Mouse (Mus musculus): ENCODE measurements at regions not wholly inside any gene's neighbourhood (a gene's known extent, or its start where the extent isn't known, plus 50 kb on each side); places are given as distances from the start of the nearest gene placed in this dataset.

- H3K27me3 ChIP-seq = no peaks in the 10 kb centered on the region
- no peaks in the 10 kb centered on the region for H3K4me1 ChIP-seq
- whole genome bisulfite sequencing = 86% methylated on average over 14 of the region's 14 CpGs
- no peaks in the 10 kb centered on the region for H3K36me3 ChIP-seq
- ATAC-seq (ENCODE audit: low FRiP score, low read depth) = no peak
- H3K4me3 ChIP-seq = no peak overlapping the region
- no peak overlapping the region for H3K9ac ChIP-seq (replicated peaks)
- no peak overlapping the region for H3K27ac ChIP-seq (replicated peaks)
- H3K9me3 ChIP-seq = no peaks in the 10 kb centered on the region
- H3K4me2 ChIP-seq (replicated peaks) = no peak overlapping the region
These were observed 199.1 kb upstream of the Gadl1 start for GRCm38 (mm10) chr9:115710039-115710739.

- Histone ChIP-seq H3K36me3 (no peaks in the 10 kb centered on the region), H3K9ac (replicated peaks) (no peak overlapping the region), H3K4me3 (no peak overlapping the region), H3K9me3 (peaks cover 4% of the 10 kb centered on the region), H3K27me3 (no peaks in the 10 kb centered on the region), H3K4me1 (peaks cover 3% of the 10 kb centered on the region), H3K4me2 (replicated peaks) (no peak overlapping the region), H3K27ac (replicated peaks) (no peak overlapping the region)
- 96% methylated on average over 2 of the region's 2 CpGs for WGBS
- ATAC-seq (ENCODE audit: low FRiP score, low read depth) = no peak
These were observed 188.9 kb upstream of the Gadl1 start for GRCm38 (mm10) chr9:115720306-115720705.

GRCm38 (mm10) chr9:115720841-115721240 lies 188.4 kb upstream of the Gadl1 start:
- Histone ChIP-seq H3K4me3 (no peak overlapping the region), H3K27ac (replicated peaks) (no peak overlapping the region), H3K4me1 (peaks cover 3% of the 10 kb centered on the region), H3K4me2 (replicated peaks) (no peak overlapping the region), H3K9ac (replicated peaks) (no peak overlapping the region), H3K9me3 (peaks cover 8% of the 10 kb centered on the region), H3K36me3 (no peaks in the 10 kb centered on the region), H3K27me3 (no peaks in the 10 kb centered on the region)
- WGBS = 93% methylated on average over 2 of the region's 2 CpGs
- no peak for ATAC-seq (ENCODE audit: low FRiP score, low read depth)

GRCm38 (mm10) chr9:115724063-115724462 lies 185.2 kb upstream of the Gadl1 start:
- Histone ChIP-seq H3K4me2 (replicated peaks) (no peak overlapping the region), H3K36me3 (no peaks in the 10 kb centered on the region), H3K9me3 (peaks cover 8% of the 10 kb centered on the region), H3K9ac (replicated peaks) (no peak overlapping the region), H3K27me3 (no peaks in the 10 kb centered on the region), H3K27ac (replicated peaks) (0 out of 2 replicates have a peak overlapping the region, but pooled peaks have one; percentile 25), H3K4me3 (no peak overlapping the region), H3K4me1 (peaks cover 3% of the 10 kb centered on the region)
- ATAC-seq (ENCODE audit: low FRiP score, low read depth) = no peak
- 6% methylated on average over 2 of the region's 2 CpGs for WGBS

- H3K27me3 ChIP-seq = no peaks in the 10 kb centered on the region
- no peak overlapping the region for H3K4me3 ChIP-seq
- no peak overlapping the region for H3K4me2 ChIP-seq (replicated peaks)
- H3K4me1 ChIP-seq = peaks cover 3% of the 10 kb centered on the region
- peaks cover 8% of the 10 kb centered on the region for H3K9me3 ChIP-seq
- no peak overlapping the region for H3K27ac ChIP-seq (replicated peaks)
- no peak for ATAC-seq (ENCODE audit: low FRiP score, low read depth)
- no peak overlapping the region for H3K9ac ChIP-seq (replicated peaks)
- H3K36me3 ChIP-seq = no peaks in the 10 kb centered on the region
- 81% methylated on average over 5 of the region's 5 CpGs for WGBS
These were observed 181.9 kb upstream of the Gadl1 start for GRCm38 (mm10) chr9:115727361-115727760.

GRCm38 (mm10) chr9:115731557-115731956 lies 177.7 kb upstream of the Gadl1 start:
- WGBS = 62% methylated on average over 6 of the region's 6 CpGs
- Histone ChIP-seq H3K27me3 (no peaks in the 10 kb centered on the region), H3K36me3 (no peaks in the 10 kb centered on the region), H3K27ac (replicated peaks) (no peak overlapping the region), H3K9ac (replicated peaks) (no peak overlapping the region), H3K9me3 (no peaks in the 10 kb centered on the region), H3K4me2 (replicated peaks) (no peak overlapping the region), H3K4me1 (no peaks in the 10 kb centered on the region), H3K4me3 (no peak overlapping the region)
- ATAC-seq (ENCODE audit: low FRiP score, low read depth) = no peak

GRCm38 (mm10) chr9:115733104-115733503 lies 176.2 kb upstream of the Gadl1 start:
- H3K27me3 ChIP-seq = no peaks in the 10 kb centered on the region
- no peaks in the 10 kb centered on the region for H3K36me3 ChIP-seq
- WGBS = 93% methylated on average over 4 of the region's 4 CpGs
- ATAC-seq (ENCODE audit: low FRiP score, low read depth) = no peak
- H3K9me3 ChIP-seq = no peaks in the 10 kb centered on the region
- no peak overlapping the region for H3K27ac ChIP-seq (replicated peaks)
- no peak overlapping the region for H3K4me3 ChIP-seq
- H3K4me1 ChIP-seq = no peaks in the 10 kb centered on the region
- H3K4me2 ChIP-seq (replicated peaks) = no peak overlapping the region
- no peak overlapping the region for H3K9ac ChIP-seq (replicated peaks)

GRCm38 (mm10) chr9:115739984-115740383 lies 169.3 kb upstream of the Gadl1 start:
- WGBS = 93% methylated on average over 5 of the region's 5 CpGs
- Histone ChIP-seq H3K9me3 (no peaks in the 10 kb centered on the region; the same call in 1 of the 2 replicates), H3K36me3 (no peaks in the 10 kb centered on the region), H3K4me3 (no peak overlapping the region), H3K27ac (replicated peaks) (no peak overlapping the region), H3K4me1 (no peaks in the 10 kb centered on the region), H3K4me2 (replicated peaks) (no peak overlapping the region), H3K27me3 (no peaks in the 10 kb centered on the region), H3K9ac (replicated peaks) (no peak overlapping the region)
- no peak for ATAC-seq (ENCODE audit: low FRiP score, low read depth)

- ATAC-seq (ENCODE audit: low FRiP score, low read depth) = no peak
- H3K9ac ChIP-seq (replicated peaks) = no peak overlapping the region
- no peak overlapping the region for H3K4me3 ChIP-seq
- H3K4me1 ChIP-seq = no peaks in the 10 kb centered on the region
- H3K9me3 ChIP-seq = no peaks in the 10 kb centered on the region; the same call in 1 of the 2 replicates
- H3K27ac ChIP-seq (replicated peaks) = no peak overlapping the region
- 84% methylated on average over 9 of the region's 9 CpGs for whole genome bisulfite sequencing
- H3K36me3 ChIP-seq = no peaks in the 10 kb centered on the region
- H3K27me3 ChIP-seq = no peaks in the 10 kb centered on the region
- no peak overlapping the region for H3K4me2 ChIP-seq (replicated peaks)
These were observed 162.8 kb upstream of the Gadl1 start for GRCm38 (mm10) chr9:115746436-115746835.

- H3K4me3 ChIP-seq = no peak overlapping the region
- H3K4me1 ChIP-seq = peaks cover 4% of the 10 kb centered on the region; the same call in 1 of the 2 replicates
These were observed 148.8 kb upstream of the Gadl1 start for GRCm38 (mm10) chr9:115760496-115760895.

GRCm38 (mm10) chr9:115764136-115764535 lies 145.1 kb upstream of the Gadl1 start:
- H3K9me3 ChIP-seq = no peaks in the 10 kb centered on the region
- H3K27me3 ChIP-seq = no peaks in the 10 kb centered on the region
- peaks cover 4% of the 10 kb centered on the region; the same call in 1 of the 2 replicates for H3K4me1 ChIP-seq
- no peak overlapping the region for H3K4me3 ChIP-seq
- H3K36me3 ChIP-seq = no peaks in the 10 kb centered on the region
- no peak overlapping the region for H3K9ac ChIP-seq (replicated peaks)
- no peak overlapping the region for H3K4me2 ChIP-seq (replicated peaks)
- ATAC-seq (ENCODE audit: low FRiP score, low read depth) = no peak
- H3K27ac ChIP-seq (replicated peaks) = no peak overlapping the region
- 38% methylated on average over 5 of the region's 5 CpGs for WGBS

More at GRCm38 (mm10) chr9:115760496-115760895, 148.8 kb upstream of the Gadl1 start:
- Histone ChIP-seq H3K9ac (replicated peaks) (no peak overlapping the region), H3K36me3 (no peaks in the 10 kb centered on the region), H3K9me3 (no peaks in the 10 kb centered on the region), H3K4me2 (replicated peaks) (no peak overlapping the region), H3K27me3 (no peaks in the 10 kb centered on the region), H3K27ac (replicated peaks) (no peak overlapping the region)
- ATAC-seq (ENCODE audit: low FRiP score, low read depth) = no peak
- WGBS = 41% methylated on average over 2 of the region's 2 CpGs

- H3K27ac ChIP-seq (replicated peaks) = no peak overlapping the region
- no peak overlapping the region for H3K9ac ChIP-seq (replicated peaks)
- H3K9me3 ChIP-seq = no peaks in the 10 kb centered on the region
- H3K4me3 ChIP-seq = no peak overlapping the region
- no peaks in the 10 kb centered on the region for H3K36me3 ChIP-seq
- no peaks in the 10 kb centered on the region for H3K27me3 ChIP-seq
- H3K4me2 ChIP-seq (replicated peaks) = no peak overlapping the region
- ATAC-seq (ENCODE audit: low FRiP score, low read depth) = no peak
- 79% methylated on average over 6 of the region's 6 CpGs for WGBS
- no peaks in the 10 kb centered on the region for H3K4me1 ChIP-seq
These were observed 142.8 kb upstream of the Gadl1 start for GRCm38 (mm10) chr9:115766471-115766870.

- Histone ChIP-seq H3K9me3 (no peaks in the 10 kb centered on the region), H3K4me3 (no peak overlapping the region), H3K9ac (replicated peaks) (no peak overlapping the region), H3K27ac (replicated peaks) (no peak overlapping the region), H3K27me3 (no peaks in the 10 kb centered on the region), H3K4me1 (no peaks in the 10 kb centered on the region), H3K4me2 (replicated peaks) (no peak overlapping the region), H3K36me3 (no peaks in the 10 kb centered on the region)
- 86% methylated on average over 8 of the region's 8 CpGs for WGBS
- no peak for ATAC-seq (ENCODE audit: low FRiP score, low read depth)
These were observed 134.1 kb upstream of the Gadl1 start for GRCm38 (mm10) chr9:115775112-115775511.
